Mouse (Mus musculus) intestine, embryonic 14.5 days (tissue): ENCODE measurements at regions not wholly inside any gene's neighbourhood (a gene's known extent, or its start where the extent isn't known, plus 50 kb on each side); places are given as distances from the start of the nearest gene placed in this dataset.
A peak's percentile ranks its signal among the peaks of the same experiment; 100 is the strongest.

Experiments
- ATAC-seq: fragments of 200-750 bp; cut with Nextera tagmentation; replicated peaks from 2 replicates; pipeline ENCODE4 v1.8.0; 2017; ENCODE audit warnings: low read depth, moderate number of reproducible peaks, moderate TSS enrichment, moderate library complexity; ENCODE audit not compliant: low FRiP score, low TSS enrichment
- DNase-seq: peaks from one replicate; pipeline ENCODE4 v3.0.0-alpha.2; 2018; ENCODE audit warnings: low spot score
- H3K27ac ChIP-seq: fragments of 300-500 bp; sonication (generic); 2 replicates; pipeline ENCODE4 v1.5.1; 2014; ENCODE audit warnings: low read depth, mild to moderate bottlenecking, control low read depth
- H3K27me3 ChIP-seq: fragments of 300-500 bp; sonication (generic); replicated peaks from 2 replicates; pipeline ENCODE4 v1.6.1; 2014; ENCODE audit warnings: low read length, control low read depth; ENCODE audit not compliant: control insufficient read depth, insufficient read depth
- H3K36me3 ChIP-seq: fragments of 300-500 bp; sonication (generic); 2 replicates; pipeline ENCODE4 v1.6.1; 2014; ENCODE audit warnings: low read length, control low read depth; ENCODE audit not compliant: control insufficient read depth, insufficient read depth
- H3K4me1 ChIP-seq: fragments of 300-500 bp; sonication (generic); replicated peaks from 2 replicates; pipeline ENCODE4 v1.6.1; 2014; ENCODE audit warnings: low read length, control low read depth, mixed read lengths; ENCODE audit not compliant: control insufficient read depth, insufficient read depth
- H3K4me2 ChIP-seq: fragments of 300-500 bp; sonication (generic); 2 replicates; pipeline ENCODE4 v1.6.1; 2014; ENCODE audit warnings: low read length
- H3K4me3 ChIP-seq: fragments of 300-500 bp; sonication (generic); 2 replicates; pipeline ENCODE4 v1.5.1; 2014; ENCODE audit warnings: low read depth, low read length, control low read depth, mixed read lengths
- H3K9ac ChIP-seq: fragments of 300-500 bp; sonication (generic); 2 replicates; pipeline ENCODE4 v1.6.1; 2014; ENCODE audit warnings: mild to moderate bottlenecking, low read length
- H3K9me3 ChIP-seq: fragments of 300-500 bp; sonication (generic); 2 replicates; pipeline ENCODE4 v1.6.1; 2016; ENCODE audit warnings: low read length, control low read depth; ENCODE audit not compliant: control insufficient read depth
- WGBS: fragments of 180-500 bp; shearing (Covaris S2); extraction: QIAGEN DNeasy Blood & Tissue Kit; methylation state at CpG from one replicate; pipeline ENCODE4 v1.1.7; 2014; 5-methylcytosine and 5-hydroxymethylcytosine counted together

DNA sequence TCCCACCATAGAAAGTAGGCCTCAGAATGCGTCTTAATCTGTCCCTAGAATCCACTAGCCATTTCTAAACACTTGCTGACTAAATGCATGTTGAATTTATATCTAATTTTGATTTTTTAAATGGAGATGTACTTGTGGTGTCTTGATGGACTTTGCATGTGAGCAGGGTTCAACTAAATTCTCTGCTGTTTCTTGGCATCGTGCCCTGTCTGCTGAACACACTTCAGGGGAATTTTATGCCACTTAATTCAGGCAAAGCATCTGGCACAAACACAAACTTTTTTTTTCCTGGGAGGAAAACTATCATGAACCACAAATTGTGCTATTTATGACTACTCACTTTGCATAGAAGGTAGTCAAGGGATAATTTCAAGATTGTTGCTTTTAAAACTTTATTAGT lies 87.7 kb downstream of the Stc2 start:
- no peaks in the 10 kb centered on the region for H3K9me3 ChIP-seq
- 66% methylated on average over 2 of the region's 2 CpGs for WGBS
- H3K4me1 ChIP-seq: no peaks in the 10 kb centered on the region
- DNase-seq (no peak), ATAC-seq (no peak)
- no peak overlapping the region for H3K4me3 ChIP-seq
- no peak overlapping the region for H3K9ac ChIP-seq
- no peaks in the 10 kb centered on the region for H3K36me3 ChIP-seq
- H3K27me3 ChIP-seq: no peaks in the 10 kb centered on the region
- H3K27ac ChIP-seq: no peak overlapping the region
- H3K4me2 ChIP-seq: no peak overlapping the region

DNA sequence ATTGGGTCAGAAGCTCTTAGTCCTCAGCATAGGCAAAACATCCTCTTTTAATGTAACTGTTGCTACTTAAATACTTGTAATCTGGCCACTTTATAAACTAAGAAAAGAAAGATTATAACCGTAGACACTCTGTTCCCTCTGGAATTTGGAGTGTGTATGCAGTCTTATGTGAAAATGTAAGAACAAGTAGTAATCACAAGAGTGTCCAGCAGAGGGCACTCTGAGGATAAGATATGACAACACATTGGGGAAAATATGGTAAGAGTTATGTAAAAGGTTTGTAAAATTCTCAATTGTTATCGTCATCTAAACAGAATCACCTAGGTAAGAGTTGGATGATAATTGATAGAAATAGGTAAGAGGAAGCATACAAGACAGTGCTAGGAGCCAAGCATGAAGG lies 66.2 kb upstream of the Gm17332 start:
- no peak overlapping the region for H3K27ac ChIP-seq
- DNase-seq (peak; percentile 76), ATAC-seq (no peak)
- H3K4me2 ChIP-seq: no peak overlapping the region
- H3K9me3 ChIP-seq: no peaks in the 10 kb centered on the region
- H3K4me1 ChIP-seq: no peaks in the 10 kb centered on the region
- H3K36me3 ChIP-seq: no peaks in the 10 kb centered on the region
- no peaks in the 10 kb centered on the region for H3K27me3 ChIP-seq
- H3K9ac ChIP-seq: no peak overlapping the region
- H3K4me3 ChIP-seq: no peak overlapping the region
- 24% methylated on average over 2 of the region's 2 CpGs for WGBS
